Mouse (Mus musculus) testis, adult 2 months (tissue): Measurements from ENCODE around the gene A030014E15Rik. TPM values are rescaled to one million over a fixed set of nuclear protein-coding genes. Genes with fewer than 3 reads are reported as not detected.
"Not testable (repeated sequence)": the region's sequence is repeated elsewhere in the genome, so short reads cannot be mapped to it uniquely, and the experiment has no call there.

Experiments
- H3K27ac ChIP-seq: fragments of 200-500 bp; 2 replicates; pipeline ENCODE4 v1.5.1; 2012; ENCODE audit warnings: low read depth, low read length; ENCODE audit not compliant: control insufficient read depth, insufficient read depth
- H3K27me3 ChIP-seq: fragments of 200-500 bp; 2 replicates; pipeline ENCODE4 v1.6.1; 2012; ENCODE audit warnings: mild to moderate bottlenecking, low read length, moderate library complexity; ENCODE audit not compliant: control insufficient read depth, insufficient read depth
- H3K36me3 ChIP-seq: fragments of 200-500 bp; 2 replicates; pipeline ENCODE4 v1.6.1; 2012; ENCODE audit warnings: mild to moderate bottlenecking, low read length; ENCODE audit not compliant: control insufficient read depth, insufficient read depth
- H3K4me1 ChIP-seq: fragments of 200-500 bp; 2 replicates; pipeline ENCODE4 v1.6.1; 2012; ENCODE audit warnings: low read length; ENCODE audit not compliant: control insufficient read depth, insufficient read depth
- H3K4me3 ChIP-seq: fragments of 200-500 bp; 2 replicates; pipeline ENCODE4 v1.5.1; 2012; ENCODE audit warnings: low read depth, mild to moderate bottlenecking, low read length, moderate library complexity, mixed read lengths; ENCODE audit not compliant: control insufficient read depth
- CTCF ChIP-seq: fragments of 200-500 bp; IDR thresholded peaks from 2 replicates; pipeline ENCODE4 v1.5.1; 2012; ENCODE audit warnings: low read depth, mild to moderate bottlenecking, inconsistent platforms, low read length, moderate library complexity; ENCODE audit not compliant: control insufficient read depth, insufficient read depth, insufficient replicate concordance
- POLR2A ChIP-seq: fragments of 200-500 bp; IDR thresholded peaks from 2 replicates; pipeline ENCODE4 v1.6.1; 2012; ENCODE audit warnings: low read depth, mild to moderate bottlenecking, inconsistent platforms, low read length, moderate library complexity; ENCODE audit not compliant: control insufficient read depth
- polyA plus RNA-seq: library from polyadenylated mRNA; depleted of rRNA; stranded (reverse); fragments of >200 nt; gene quantifications from 2 replicates; pipeline ENCODE4 v1.2.3, GENCODE M21; 2012

Gene A030014E15Rik
- polyA plus RNA-seq, 1 experiment: not detected

DNA sequence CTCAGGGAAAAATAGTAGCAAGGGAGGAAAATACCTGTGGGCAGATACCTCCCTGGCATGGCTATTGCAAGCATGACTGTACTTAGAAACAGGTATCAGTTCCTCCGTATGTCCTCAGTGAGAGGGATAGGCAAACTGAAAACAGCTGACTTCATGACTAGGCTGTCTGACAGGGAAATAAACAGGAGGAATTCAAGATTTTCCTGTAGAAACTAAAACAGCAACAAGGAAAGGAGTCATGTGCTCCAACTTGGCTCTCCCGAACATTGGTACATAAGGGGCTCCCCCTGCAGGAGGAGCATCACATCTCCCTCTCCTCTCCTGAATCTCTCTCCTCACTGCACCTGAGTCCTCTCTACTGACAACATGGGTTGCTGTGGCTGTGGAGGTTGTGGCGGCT is 11.7 kb upstream of the A030014E15Rik start, which contains the start of gene A030005L19Rik:
A030005L19Rik (plus strand) TSS at position 301 of the 400 bp plus-strand sequence.
- no peaks in the 10 kb centered on the region for H3K4me1 ChIP-seq
- no peak for TF ChIP-seq CTCF
- no peak for TF ChIP-seq POLR2A

DNA sequence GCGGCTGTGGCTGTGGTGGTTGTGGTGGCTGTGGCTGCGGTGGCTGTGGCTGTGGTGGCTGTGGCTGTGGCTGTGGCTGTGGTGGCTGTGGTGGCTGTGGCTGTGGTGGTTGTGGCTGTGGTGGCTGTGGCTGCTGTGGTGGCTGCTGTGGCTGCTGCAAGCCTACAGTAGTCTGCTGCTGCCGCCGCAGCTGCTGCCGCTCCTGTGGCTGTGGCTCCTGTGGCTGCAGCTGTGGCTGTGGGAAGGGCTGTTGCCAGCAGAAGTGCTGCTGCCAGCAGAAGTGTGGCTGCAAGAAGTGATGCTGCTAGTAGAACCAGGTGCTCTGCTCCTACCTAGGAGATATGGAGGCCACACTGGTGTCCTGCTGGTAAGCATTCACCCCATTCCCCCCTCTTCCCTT is 11.3 kb upstream of the A030014E15Rik start:
- not testable (repeated sequence) for H3K36me3 ChIP-seq, H3K4me1 ChIP-seq, H3K27me3 ChIP-seq, H3K27ac ChIP-seq, H3K4me3 ChIP-seq

More for the DNA sequence above, 11.7 kb upstream of the A030014E15Rik start, which contains the start of gene A030005L19Rik:
- no peaks in the 10 kb centered on the region for H3K36me3 ChIP-seq
- H3K4me3 ChIP-seq: no peak within 1 kb of the TSS
- no peaks in the 10 kb centered on the region for H3K27me3 ChIP-seq
- no peak within 1 kb of the TSS for H3K27ac ChIP-seq

- H3K4me1 ChIP-seq, H3K27ac ChIP-seq, H3K36me3 ChIP-seq, H3K27me3 ChIP-seq, H3K4me3 ChIP-seq: not testable (repeated sequence)
These were observed 5.8 kb downstream of the A030014E15Rik start for GRCm38 (mm10) chr1:82930558-82930957.

DNA sequence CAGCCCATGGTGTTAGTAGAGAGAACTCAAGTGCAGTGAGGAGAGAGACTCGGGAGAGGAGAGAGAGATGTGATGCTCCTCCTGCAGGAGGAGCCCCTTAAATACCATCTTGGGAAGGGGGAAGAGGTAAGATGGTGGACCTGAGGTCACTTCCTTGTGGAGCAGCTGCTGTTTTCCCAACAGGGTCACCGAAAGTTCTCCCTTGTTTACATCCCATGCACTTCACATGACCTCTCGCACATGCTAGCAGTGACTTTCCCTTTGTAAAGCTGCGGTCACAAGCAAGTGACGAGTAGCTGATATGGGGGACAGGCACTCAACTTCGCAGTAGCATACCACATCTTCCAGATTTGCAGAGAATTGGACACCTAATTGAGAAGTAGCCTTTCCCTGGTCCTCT is 6.6 kb downstream of the A030014E15Rik start, which contains the start of gene Gm6217:
Gm6217 (minus strand) TSS at position 74 of the 400 bp plus-strand sequence.
- not testable (repeated sequence) for H3K27me3 ChIP-seq, H3K4me1 ChIP-seq, H3K27ac ChIP-seq, H3K4me3 ChIP-seq, H3K36me3 ChIP-seq

DNA sequence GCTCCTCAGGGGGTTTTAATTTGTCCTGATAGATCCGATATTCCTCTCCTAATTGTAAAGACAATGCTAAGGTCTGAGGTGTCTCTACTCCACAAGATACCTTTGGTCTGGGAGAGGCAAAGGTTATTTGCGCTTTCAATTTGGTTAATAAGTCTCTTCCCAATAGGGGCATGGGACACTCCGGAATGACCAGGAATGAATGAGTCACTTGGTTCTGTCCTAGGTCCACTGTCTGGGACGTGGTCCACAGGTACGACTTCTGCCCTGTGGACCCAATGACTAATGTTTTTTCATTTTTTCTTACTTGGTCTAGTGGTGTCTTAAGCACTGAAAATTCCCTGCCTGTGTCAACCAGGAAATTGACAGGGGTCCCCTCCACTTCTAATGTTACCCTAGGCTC is 13.9 kb downstream of the A030014E15Rik start:
- TF ChIP-seq POLR2A (no peak), CTCF (no peak)
- no peaks in the 10 kb centered on the region for H3K36me3 ChIP-seq

DNA sequence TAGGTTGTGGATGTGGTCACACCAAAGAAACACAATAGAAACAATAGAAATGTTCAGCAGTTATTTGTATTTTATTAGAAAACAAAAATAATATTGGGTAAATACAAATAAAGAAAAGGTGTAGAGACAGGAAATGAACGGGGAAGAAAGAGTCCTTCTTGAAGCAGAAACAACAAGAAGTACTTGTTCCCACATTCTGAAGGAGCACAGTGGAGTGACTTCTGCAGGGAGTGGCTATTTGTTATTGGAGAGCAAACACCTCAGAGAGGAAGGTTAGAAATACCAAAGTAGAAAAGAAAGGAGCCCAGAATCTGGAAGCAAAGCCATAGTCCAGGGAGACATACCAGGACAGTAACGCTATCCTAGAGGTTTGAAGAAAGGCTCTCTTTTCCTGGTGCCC is 17.8 kb downstream of the A030014E15Rik start:
- not testable (repeated sequence) for H3K27ac ChIP-seq, H3K36me3 ChIP-seq, H3K4me1 ChIP-seq, H3K4me3 ChIP-seq, H3K27me3 ChIP-seq

More for the DNA sequence above, 13.9 kb downstream of the A030014E15Rik start:
- no peaks in the 10 kb centered on the region for H3K4me1 ChIP-seq
- H3K27me3 ChIP-seq: no peaks in the 10 kb centered on the region
- no peak overlapping the region for H3K4me3 ChIP-seq
- H3K27ac ChIP-seq: no peak overlapping the region

- H3K4me1 ChIP-seq, H3K27me3 ChIP-seq, H3K27ac ChIP-seq, H3K36me3 ChIP-seq, H3K4me3 ChIP-seq: not testable (repeated sequence)
These were observed 18.6 kb downstream of the A030014E15Rik start, which contains the start of gene A030003K21Rik for GRCm38 (mm10) chr1:82943295-82943694. A030003K21Rik (minus strand) TSS chr1:82943388.

GRCm38 (mm10) chr1:82946029-82946428 is 21.3 kb downstream of the A030014E15Rik start:
- not testable (repeated sequence) for H3K27ac ChIP-seq, H3K36me3 ChIP-seq, H3K4me1 ChIP-seq, H3K27me3 ChIP-seq, H3K4me3 ChIP-seq

GRCm38 (mm10) chr1:82948601-82949000 is 23.9 kb downstream of the A030014E15Rik start:
- Histone ChIP-seq H3K36me3 (no peaks in the 10 kb centered on the region), H3K27me3 (no peaks in the 10 kb centered on the region), H3K4me1 (no peaks in the 10 kb centered on the region), H3K4me3 (no peak overlapping the region), H3K27ac (no peak overlapping the region)
- TF ChIP-seq CTCF (no peak), POLR2A (no peak)

DNA sequence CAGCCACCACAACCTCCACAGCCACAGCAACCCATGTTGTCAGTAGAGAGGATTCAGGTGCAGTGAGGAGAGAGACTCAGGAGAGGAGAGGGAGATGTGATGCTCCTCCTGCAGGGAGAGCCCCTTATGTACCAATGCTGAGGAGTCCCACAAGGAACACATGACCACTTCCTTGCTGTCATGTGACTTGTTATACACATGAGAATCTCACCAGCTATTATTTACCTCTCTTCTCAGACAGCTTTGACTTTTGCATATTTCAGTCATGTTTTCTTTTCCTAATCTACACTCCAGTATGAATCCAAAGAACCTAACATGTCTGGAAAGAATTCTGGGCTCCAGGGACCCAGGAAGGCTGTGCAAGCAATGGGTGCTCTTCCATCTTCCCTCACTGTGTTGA is 31.2 kb downstream of the A030014E15Rik start, which contains the start of gene Gm7544:
Gm7544 (minus strand) TSS at position 101 of the 400 bp plus-strand sequence.
- H3K27me3 ChIP-seq, H3K4me1 ChIP-seq, H3K27ac ChIP-seq, H3K36me3 ChIP-seq, H3K4me3 ChIP-seq: not testable (repeated sequence)
